Mouse (Mus musculus) retina, postnatal 1 day (tissue): ENCODE results near the gene Rnpepl1.

Experiments used
- DNase-seq: peaks from one replicate; pipeline ENCODE4 v3.0.0-alpha.2; 2012

Gene Rnpepl1

GRCm38 (mm10) chr1:92910239-92910885 is at the start of gene Rnpepl1:
Gene Rnpepl1, plus strand, starts transcription at chr1:92910783.
- peak; percentile 86 for DNase-seq

GRCm38 (mm10) chr1:92861503-92861902 is 49.1 kb upstream of the Rnpepl1 start:
- DNase-seq: no peak

GRCm38 (mm10) chr1:92863268-92863667 is 47.3 kb upstream of the Rnpepl1 start:
- no peak for DNase-seq

- no peak for DNase-seq
Measured at GRCm38 (mm10) chr1:92866170-92866569, 44.4 kb upstream of the Rnpepl1 start.

- no peak for DNase-seq
Measured at GRCm38 (mm10) chr1:92869985-92870384, 40.6 kb upstream of the Rnpepl1 start.

- no peak for DNase-seq
Measured at GRCm38 (mm10) chr1:92872666-92873065, 37.9 kb upstream of the Rnpepl1 start.

GRCm38 (mm10) chr1:92874011-92874410 is 36.6 kb upstream of the Rnpepl1 start:
- no peak for DNase-seq

- DNase-seq: no peak
Measured at GRCm38 (mm10) chr1:92875360-92876111, 35.0 kb upstream of the Rnpepl1 start.

- DNase-seq: no peak
Measured at GRCm38 (mm10) chr1:92877431-92877978, 33.1 kb upstream of the Rnpepl1 start.

- no peak for DNase-seq
Measured at GRCm38 (mm10) chr1:92878066-92878741, 32.4 kb upstream of the Rnpepl1 start.

GRCm38 (mm10) chr1:92879266-92879665 is 31.3 kb upstream of the Rnpepl1 start:
- no peak for DNase-seq

GRCm38 (mm10) chr1:92880101-92880500 is 30.5 kb upstream of the Rnpepl1 start:
- no peak for DNase-seq

- no peak for DNase-seq
Measured at GRCm38 (mm10) chr1:92881982-92882381, 28.6 kb upstream of the Rnpepl1 start.

GRCm38 (mm10) chr1:92888901-92889655 is 21.5 kb upstream of the Rnpepl1 start:
- no peak for DNase-seq

GRCm38 (mm10) chr1:92892791-92893190 is 17.8 kb upstream of the Rnpepl1 start:
- DNase-seq: no peak

GRCm38 (mm10) chr1:92893896-92894295 is 16.7 kb upstream of the Rnpepl1 start:
- DNase-seq: no peak

GRCm38 (mm10) chr1:92895089-92895488 is 15.5 kb upstream of the Rnpepl1 start:
- peak; percentile 89 for DNase-seq

GRCm38 (mm10) chr1:92902786-92903185 is 7.8 kb upstream of the Rnpepl1 start, which contains the start of gene Ankmy1:
Gene Ankmy1, minus strand, starts transcription at chr1:92902906.
- DNase-seq: peak; percentile 85

- no peak for DNase-seq
Measured at GRCm38 (mm10) chr1:92903627-92904026, 7.0 kb upstream of the Rnpepl1 start.

- DNase-seq: no peak
Measured at GRCm38 (mm10) chr1:92905703-92906310, 4.8 kb upstream of the Rnpepl1 start.

- DNase-seq: peak; percentile 96
Measured at GRCm38 (mm10) chr1:92906779-92907631, 3.6 kb upstream of the Rnpepl1 start, which contains the start of gene Dusp28. Gene Dusp28, plus strand, starts transcription at chr1:92906981.
